Mouse (Mus musculus) small intestine, adult 2 months (tissue): Measurements from ENCODE around the gene Vsx2.

Experiments
- CTCF ChIP-seq: fragments of 200-500 bp; IDR thresholded peaks from 2 replicates; pipeline ENCODE4 v1.5.1; 2012; ENCODE audit warnings: low read depth, mild to moderate bottlenecking, control low read depth, inconsistent platforms, low read length, moderate library complexity, mixed read lengths; ENCODE audit not compliant: insufficient replicate concordance, insufficient read length; ENCODE audit errors: extremely low read depth
- POLR2A ChIP-seq: fragments of 200-500 bp; IDR thresholded peaks from 2 replicates; pipeline ENCODE4 v1.6.1; 2012; ENCODE audit warnings: low read depth, mild to moderate bottlenecking, control low read depth, inconsistent platforms, low read length, moderate library complexity

GRCm38 (mm10) chr12:84625116-84625515, 55.6 kb downstream of the Vsx2 start:
- TF ChIP-seq POLR2A, result no peak
- TF ChIP-seq CTCF, result no peak
